Mouse (Mus musculus): ENCODE measurements around the gene Wdr1.

- no peak for TF ChIP-seq ELF1 (IDR thresholded peaks at IDR 0.05; ENCODE audit: low read depth, low read length)
- no peak for TF ChIP-seq POLR2A (IDR thresholded peaks at IDR 0.05; ENCODE audit: low read depth, low read length)
- TF ChIP-seq BHLHE40 (IDR thresholded peaks at IDR 0.05; ENCODE audit: low read depth, low read length): no peak
These were observed 4.2 kb downstream of the Wdr1 start for GRCm38 (mm10) chr5:38558831-38559230.
